Mouse (Mus musculus): Measurements from ENCODE around the gene Hoxc4. TPM values are rescaled to one million over a fixed set of nuclear protein-coding genes. Genes with fewer than 3 reads are reported as not detected.

Gene Hoxc4
- polyA plus RNA-seq, 1 experiment from 2014 or later = 1.7 TPM

- Histone ChIP-seq H3K4me2 (peak overlapping the region; percentile 53), H3K4me1 (peaks cover 20% of the 10 kb centered on the region), H3K36me3 (no peaks in the 10 kb centered on the region), H3K9me3 (no peaks in the 10 kb centered on the region), H3K9ac (no peak overlapping the region), H3K27ac (no peak overlapping the region), H3K4me3 (peak overlapping the region; percentile 39), H3K27me3 (peaks cover 95% of the 10 kb centered on the region)
- whole genome bisulfite sequencing = 5% methylated on average over 34 of the region's 34 CpGs
- no peak for ATAC-seq (ENCODE audit: insufficient number of reproducible peaks, low FRiP score, low TSS enrichment, low read depth)
These were observed 16.2 kb downstream of the Hoxc4 start for GRCm38 (mm10) chr15:103034807-103035547.

DNA sequence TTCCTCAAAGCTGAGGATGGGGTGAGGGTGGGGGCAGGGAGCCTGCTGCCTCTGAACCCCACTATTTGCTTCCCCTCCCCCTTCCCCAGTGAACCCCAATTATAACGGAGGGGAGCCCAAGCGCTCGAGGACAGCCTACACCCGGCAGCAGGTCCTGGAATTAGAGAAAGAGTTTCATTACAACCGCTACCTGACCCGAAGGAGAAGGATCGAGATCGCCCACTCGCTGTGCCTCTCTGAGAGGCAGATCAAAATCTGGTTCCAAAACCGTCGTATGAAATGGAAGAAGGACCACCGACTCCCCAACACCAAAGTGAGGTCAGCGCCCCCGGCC, 16.8 kb downstream of the Hoxc4 start:
- Histone ChIP-seq H3K27ac (no peak overlapping the region), H3K27me3 (peaks cover 95% of the 10 kb centered on the region), H3K36me3 (no peaks in the 10 kb centered on the region), H3K4me1 (peaks cover 22% of the 10 kb centered on the region), H3K4me3 (peak overlapping the region; percentile 39), H3K9me3 (no peaks in the 10 kb centered on the region), H3K9ac (no peak overlapping the region), H3K4me2 (peak overlapping the region; percentile 53; the same call in 1 of the 2 replicates)
- no peak for ATAC-seq (ENCODE audit: insufficient number of reproducible peaks, low FRiP score, low TSS enrichment, low read depth)
- 9% methylated on average over 14 of the region's 14 CpGs for WGBS

GRCm38 (mm10) chr15:103037579-103037978, 18.8 kb downstream of the Hoxc4 start:
- 46% methylated on average over 1 of the region's 1 CpGs for WGBS
- no peaks in the 10 kb centered on the region for H3K9me3 ChIP-seq
- no peak overlapping the region for H3K4me2 ChIP-seq
- peaks cover 96% of the 10 kb centered on the region for H3K27me3 ChIP-seq
- no peak overlapping the region for H3K27ac ChIP-seq
- ATAC-seq (ENCODE audit: insufficient number of reproducible peaks, low FRiP score, low TSS enrichment, low read depth) = no peak
- no peak overlapping the region for H3K4me3 ChIP-seq
- peaks cover 34% of the 10 kb centered on the region for H3K4me1 ChIP-seq
- no peaks in the 10 kb centered on the region for H3K36me3 ChIP-seq
- H3K9ac ChIP-seq = no peak overlapping the region

- no peaks in the 10 kb centered on the region for H3K9me3 ChIP-seq
- H3K36me3 ChIP-seq = no peaks in the 10 kb centered on the region
- H3K27me3 ChIP-seq = peaks cover 100% of the 10 kb centered on the region
- WGBS = 38% methylated on average over 10 of the region's 10 CpGs
- no peak overlapping the region for H3K4me3 ChIP-seq
- ATAC-seq (ENCODE audit: insufficient number of reproducible peaks, low FRiP score, low TSS enrichment, low read depth) = no peak
- no peak overlapping the region for H3K9ac ChIP-seq
- H3K4me1 ChIP-seq = peaks cover 30% of the 10 kb centered on the region
- H3K4me2 ChIP-seq = no peak overlapping the region
- H3K27ac ChIP-seq = no peak overlapping the region
These were observed 20.2 kb downstream of the Hoxc4 start for GRCm38 (mm10) chr15:103038701-103039480.

DNA sequence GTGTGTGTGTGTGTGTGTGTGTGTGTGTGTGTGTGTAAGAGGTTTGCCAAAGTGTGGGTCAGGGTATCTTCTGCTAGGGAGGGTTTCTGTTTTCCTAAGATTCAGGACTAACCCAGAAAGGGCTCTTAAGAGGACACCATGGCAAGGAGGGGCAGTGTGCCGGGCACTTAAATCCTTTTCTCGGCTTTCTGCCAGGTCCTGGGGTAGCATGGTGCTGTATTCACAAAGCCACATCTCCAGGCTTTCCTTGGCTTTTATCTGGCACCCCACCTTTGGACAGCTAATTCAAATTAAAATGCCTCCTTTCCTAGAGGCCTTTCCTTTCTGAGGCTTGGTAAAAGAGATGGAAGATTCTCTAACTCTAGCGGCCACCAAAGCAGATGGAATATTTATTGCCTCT, 20.9 kb downstream of the Hoxc4 start:
- Histone ChIP-seq H3K27me3 (peaks cover 100% of the 10 kb centered on the region), H3K36me3 (no peaks in the 10 kb centered on the region), H3K4me3 (no peak overlapping the region), H3K4me2 (no peak overlapping the region), H3K4me1 (peaks cover 23% of the 10 kb centered on the region), H3K9me3 (no peaks in the 10 kb centered on the region), H3K9ac (no peak overlapping the region), H3K27ac (no peak overlapping the region)
- no peak for ATAC-seq (ENCODE audit: insufficient number of reproducible peaks, low FRiP score, low TSS enrichment, low read depth)
- WGBS = 23% methylated on average over 3 of the region's 3 CpGs

- 26% methylated on average over 12 of the region's 12 CpGs for WGBS
- H3K27ac ChIP-seq = no peak overlapping the region
- peaks cover 95% of the 10 kb centered on the region for H3K27me3 ChIP-seq
- H3K9me3 ChIP-seq = no peaks in the 10 kb centered on the region
- H3K9ac ChIP-seq = no peak overlapping the region
- no peaks in the 10 kb centered on the region for H3K36me3 ChIP-seq
- H3K4me3 ChIP-seq = no peak overlapping the region
- peaks cover 15% of the 10 kb centered on the region for H3K4me1 ChIP-seq
- ATAC-seq (ENCODE audit: insufficient number of reproducible peaks, low FRiP score, low TSS enrichment, low read depth) = no peak
- 0 out of 2 replicates have a peak overlapping the region, but pooled peaks have one; percentile 10 for H3K4me2 ChIP-seq
These were observed 21.9 kb downstream of the Hoxc4 start for GRCm38 (mm10) chr15:103040601-103041000.

- H3K4me2 ChIP-seq = no peak overlapping the region
- ATAC-seq (ENCODE audit: insufficient number of reproducible peaks, low FRiP score, low TSS enrichment, low read depth) = no peak
- H3K4me3 ChIP-seq = no peak overlapping the region
- peaks cover 92% of the 10 kb centered on the region for H3K27me3 ChIP-seq
- H3K9ac ChIP-seq = no peak overlapping the region
- WGBS = 19% methylated on average over 5 of the region's 5 CpGs
- no peaks in the 10 kb centered on the region for H3K9me3 ChIP-seq
- H3K36me3 ChIP-seq = no peaks in the 10 kb centered on the region
- 0 out of 2 replicates have a peak overlapping the region, but pooled peaks have one; percentile 33 for H3K27ac ChIP-seq
- H3K4me1 ChIP-seq = peaks cover 15% of the 10 kb centered on the region
These were observed 22.9 kb downstream of the Hoxc4 start for GRCm38 (mm10) chr15:103041613-103042012.

GRCm38 (mm10) chr15:103042209-103042608, 23.5 kb downstream of the Hoxc4 start:
- Histone ChIP-seq H3K27ac (0 out of 2 replicates have a peak overlapping the region, but pooled peaks have one; percentile 33), H3K4me2 (no peak overlapping the region), H3K9ac (no peak overlapping the region), H3K9me3 (no peaks in the 10 kb centered on the region), H3K4me3 (no peak overlapping the region), H3K36me3 (no peaks in the 10 kb centered on the region), H3K27me3 (peaks cover 90% of the 10 kb centered on the region), H3K4me1 (peaks cover 15% of the 10 kb centered on the region)
- 10% methylated on average over 1 of the region's 1 CpGs for WGBS
- ATAC-seq (ENCODE audit: insufficient number of reproducible peaks, low FRiP score, low TSS enrichment, low read depth) = no peak

- H3K27ac ChIP-seq = no peak overlapping the region
- H3K4me3 ChIP-seq = no peak overlapping the region
- WGBS = 46% methylated on average over 2 of the region's 2 CpGs
- H3K4me2 ChIP-seq = no peak overlapping the region
- ATAC-seq (ENCODE audit: insufficient number of reproducible peaks, low FRiP score, low TSS enrichment, low read depth) = no peak
- peaks cover 79% of the 10 kb centered on the region for H3K27me3 ChIP-seq
- H3K9me3 ChIP-seq = no peaks in the 10 kb centered on the region
- no peak overlapping the region for H3K9ac ChIP-seq
- no peaks in the 10 kb centered on the region for H3K4me1 ChIP-seq
- H3K36me3 ChIP-seq = no peaks in the 10 kb centered on the region
These were observed 32.9 kb downstream of the Hoxc4 start for GRCm38 (mm10) chr15:103051670-103052069.

DNA sequence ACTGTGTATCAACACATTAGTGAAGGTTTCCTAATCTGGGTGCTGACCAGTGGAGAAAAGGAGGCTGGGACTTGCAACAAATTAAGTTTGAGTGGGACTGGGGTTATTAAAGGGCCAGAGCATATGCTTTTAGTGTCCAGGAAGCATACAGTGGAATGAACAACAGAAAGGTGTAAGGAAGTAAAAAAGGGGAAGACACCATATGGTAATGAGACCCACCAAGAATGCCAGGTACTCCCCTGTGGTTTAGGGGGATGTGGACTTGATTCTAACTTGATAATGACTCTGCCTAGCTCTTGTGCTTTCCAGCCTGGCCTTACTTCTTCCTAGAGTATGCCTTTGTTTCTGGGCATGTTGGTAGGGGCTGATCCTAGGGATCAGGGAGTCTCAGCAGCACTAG, 34.5 kb downstream of the Hoxc4 start:
- H3K36me3 ChIP-seq = no peaks in the 10 kb centered on the region
- peaks cover 80% of the 10 kb centered on the region for H3K27me3 ChIP-seq
- no peak overlapping the region for H3K4me3 ChIP-seq
- H3K9ac ChIP-seq = no peak overlapping the region
- no peaks in the 10 kb centered on the region for H3K9me3 ChIP-seq
- no peak overlapping the region for H3K27ac ChIP-seq
- ATAC-seq (ENCODE audit: insufficient number of reproducible peaks, low FRiP score, low TSS enrichment, low read depth) = no peak
- no peak overlapping the region for H3K4me2 ChIP-seq
- H3K4me1 ChIP-seq = no peaks in the 10 kb centered on the region

DNA sequence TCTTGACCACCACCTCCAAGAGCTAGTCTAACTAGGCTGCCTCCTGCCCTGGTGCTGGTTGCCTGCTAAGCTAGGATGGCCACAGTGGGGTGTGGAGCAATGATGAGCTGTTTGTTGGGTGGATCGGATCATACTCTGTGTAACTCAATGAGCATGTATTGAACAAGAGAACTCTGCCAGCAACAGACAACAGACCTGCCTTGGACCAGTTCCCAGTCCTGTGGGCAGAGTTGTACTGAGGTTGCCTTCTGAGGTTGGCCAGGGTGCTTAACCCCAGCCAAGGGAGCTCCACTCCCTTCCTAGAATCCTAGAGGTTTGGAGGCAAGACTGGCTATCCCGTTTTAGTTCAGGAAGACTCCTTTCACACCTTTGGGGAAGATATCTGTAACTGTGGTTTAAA, 37.7 kb downstream of the Hoxc4 start:
- WGBS = 48% methylated on average over 2 of the region's 2 CpGs
- Histone ChIP-seq H3K4me3 (no peak overlapping the region), H3K4me2 (no peak overlapping the region), H3K27ac (no peak overlapping the region), H3K9ac (no peak overlapping the region), H3K4me1 (peaks cover 20% of the 10 kb centered on the region), H3K36me3 (no peaks in the 10 kb centered on the region), H3K27me3 (peaks cover 85% of the 10 kb centered on the region), H3K9me3 (no peaks in the 10 kb centered on the region)
- no peak for ATAC-seq (ENCODE audit: insufficient number of reproducible peaks, low FRiP score, low TSS enrichment, low read depth)

DNA sequence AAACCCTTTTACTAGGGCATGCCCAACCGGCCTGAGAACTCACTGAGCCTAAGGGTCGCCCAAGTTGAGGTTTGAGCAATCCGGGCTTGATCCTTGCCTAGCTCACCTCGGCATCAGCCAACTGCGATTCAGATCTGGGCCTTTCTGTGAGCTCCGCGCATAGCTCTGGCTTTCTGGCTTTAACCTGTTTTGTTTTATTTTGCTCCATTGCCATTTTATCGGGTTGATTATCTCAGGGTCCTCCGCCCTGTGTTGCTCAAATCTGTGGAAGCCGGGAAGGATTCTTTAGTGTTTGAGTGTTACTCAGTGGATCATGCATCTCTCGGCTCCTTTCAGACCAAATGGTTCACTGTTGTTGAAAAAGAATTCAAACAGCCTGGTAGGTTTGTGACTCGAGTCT, 40.0 kb downstream of the Hoxc4 start:
- H3K36me3 ChIP-seq = no peaks in the 10 kb centered on the region
- H3K4me3 ChIP-seq = no peak overlapping the region
- 26% methylated on average over 12 of the region's 12 CpGs for WGBS
- no peak overlapping the region for H3K27ac ChIP-seq
- no peaks in the 10 kb centered on the region for H3K9me3 ChIP-seq
- H3K4me2 ChIP-seq = no peak overlapping the region
- H3K9ac ChIP-seq = no peak overlapping the region
- peaks cover 89% of the 10 kb centered on the region for H3K27me3 ChIP-seq
- no peak for ATAC-seq (ENCODE audit: insufficient number of reproducible peaks, low FRiP score, low TSS enrichment, low read depth)
- peaks cover 25% of the 10 kb centered on the region for H3K4me1 ChIP-seq

Data from limb, embryonic 15.5 days (tissue).